In the genomic region with DNA sequence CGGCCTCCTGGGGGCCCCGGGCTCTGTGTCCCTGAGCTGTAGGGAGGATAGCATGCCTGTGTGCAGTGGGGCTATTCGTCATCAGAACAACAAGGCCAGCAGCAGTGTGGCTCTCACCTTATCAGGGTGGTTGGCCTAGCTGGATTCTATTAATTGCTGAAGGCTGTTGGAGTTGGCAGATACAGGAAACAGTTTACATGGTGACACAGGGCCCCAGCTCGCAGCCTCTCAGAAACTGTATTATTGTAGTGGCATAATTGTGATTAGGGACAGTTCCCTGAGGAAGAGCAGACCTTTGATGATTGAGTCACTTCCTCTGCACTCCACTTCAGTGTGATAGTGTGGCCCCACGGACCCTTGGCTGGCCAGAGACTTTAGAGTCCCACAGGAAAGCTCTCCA, we compare ENCODE assay signal across 11 mouse cellular contexts.
A peak's percentile ranks its signal among the peaks of the same experiment; 100 is the strongest.
DNase-seq lines count a peak whose midpoint lies in the region; ATAC-seq lines count a peak whose summit lies in the region.
"Had no signal": no experiment of that assay in that cellular context is flagged by ENCODE, and none has a peak within 500 bp of the region (broad histone marks: within the 10 kb centered on the region; RNA-seq: fewer than 3 reads in every experiment).

No protein-coding gene starts in this region.

- H3K4me3 ChIP-seq in heart, embryonic 12.5 days = no peak overlapping the region
- peak overlapping the region; percentile 11 for H3K4me3 ChIP-seq in liver, embryonic 16.5 days (ENCODE audit: low read depth, low read length)
- H3K4me3 ChIP-seq: embryonic facial prominence, embryonic 12.5 days; midbrain, embryonic 13.5 days had no signal

- DNase-seq in adrenal gland, adult (ENCODE audit: inconsistent age in 2 of 2, low spot score in 1 of 2) = peak; percentile 72 to 93
- DNase-seq in adrenal gland, postnatal 4 days (ENCODE audit: low spot score in 2 of 2) = no peak
- peak; percentile 79 for DNase-seq in adrenal gland, postnatal 14 days
- DNase-seq in frontal cortex, postnatal 14 days (ENCODE audit: low spot score in 2 of 2) = no peak
- no peak for DNase-seq in layer of hippocampus, adult 9-11 months
- DNase-seq in lung, postnatal 10 days = no peak
- DNase-seq: gastrocnemius, postnatal 14 days had no signal

- H3K27me3 ChIP-seq in heart, embryonic 12.5 days (replicated peaks) = peaks cover 20% of the 10 kb centered on the region
- H3K27me3 ChIP-seq in liver, embryonic 16.5 days (ENCODE audit: control insufficient read depth, insufficient read depth, low read depth, low read length) = no peaks in the 10 kb centered on the region
- H3K27me3 ChIP-seq: embryonic facial prominence, embryonic 12.5 days; midbrain, embryonic 13.5 days had no signal

- H3K27ac ChIP-seq in heart, embryonic 12.5 days (ENCODE audit: poor library complexity, severe bottlenecking) = peak overlapping the region; percentile 87
- H3K27ac ChIP-seq in liver, embryonic 16.5 days (ENCODE audit: low read length) = peak overlapping the region; percentile 99
- H3K27ac ChIP-seq: embryonic facial prominence, embryonic 12.5 days; midbrain, embryonic 13.5 days had no signal

- peak; percentile 66 for ATAC-seq in heart, embryonic 12.5 days (ENCODE audit: insufficient number of reproducible peaks, low FRiP score)
- ATAC-seq in liver, embryonic 16.5 days (ENCODE audit: low read depth) = peak; percentile 38
- ATAC-seq: midbrain, embryonic 13.5 days had no signal

- no peak overlapping the region for H3K9ac ChIP-seq in heart, embryonic 12.5 days
- peak overlapping the region; percentile 70 for H3K9ac ChIP-seq in liver, embryonic 16.5 days (ENCODE audit: low read depth, low read length)
- H3K9ac ChIP-seq: embryonic facial prominence, embryonic 12.5 days; midbrain, embryonic 13.5 days had no signal

- H3K36me3 ChIP-seq in heart, embryonic 12.5 days = no peaks in the 10 kb centered on the region
- no peaks in the 10 kb centered on the region for H3K36me3 ChIP-seq in liver, embryonic 16.5 days (ENCODE audit: control insufficient read depth, insufficient read depth)
- H3K36me3 ChIP-seq: embryonic facial prominence, embryonic 12.5 days; midbrain, embryonic 13.5 days had no signal

- H3K4me2 ChIP-seq in heart, embryonic 12.5 days = peak overlapping the region; percentile 27
- peak overlapping the region; percentile 72 for H3K4me2 ChIP-seq in liver, embryonic 16.5 days (ENCODE audit: low read depth, low read length)
- H3K4me2 ChIP-seq: embryonic facial prominence, embryonic 12.5 days; midbrain, embryonic 13.5 days had no signal

- H3K4me1 ChIP-seq in heart, embryonic 12.5 days (replicated peaks) = peaks cover 51% of the 10 kb centered on the region
- peaks cover 83% of the 10 kb centered on the region for H3K4me1 ChIP-seq in liver, embryonic 16.5 days (ENCODE audit: control insufficient read depth, low read depth, low read length)

- 2% methylated on average over 5 of the region's 5 CpGs for WGBS in heart, embryonic 12.5 days
- WGBS in liver, embryonic 16.5 days (ENCODE audit: insufficient replicate concordance) = 10% methylated on average over 5 of the region's 5 CpGs

- H3K9me3 ChIP-seq in heart, embryonic 12.5 days (replicated peaks) = no peaks in the 10 kb centered on the region
- no peaks in the 10 kb centered on the region for H3K9me3 ChIP-seq in liver, embryonic 16.5 days (replicated peaks; ENCODE audit: control insufficient read depth, low read length)
- H3K9me3 ChIP-seq: embryonic facial prominence, embryonic 12.5 days; midbrain, embryonic 13.5 days had no signal

Comparison
In these comparisons a context has a peak if more than half of its experiments do, and no peak if none do; other contexts are left out.
1. DNase-seq: peak in adrenal gland, adult (2 of 2) and adrenal gland, postnatal 14 days (single experiment); none in adrenal gland, postnatal 4 days (0 of 2), frontal cortex, postnatal 14 days (0 of 2), layer of hippocampus, adult 9-11 months (single experiment) and lung, postnatal 10 days (single experiment).